Mouse (Mus musculus) spleen, adult 2 months (tissue): ENCODE results near the gene Eefsec. TPM values are rescaled to one million over a fixed set of nuclear protein-coding genes. Genes with fewer than 3 reads are reported as not detected.

ENCODE experiments used
- DNase-seq, 2 experiments: peaks; one replicate each; pipeline versions ENCODE4 v3.0.0 to v3.0.0-alpha.2; 2012 to 2021; ENCODE audit warnings: low spot score in 2 of 2, low read depth in 1 of 2
- H3K27ac ChIP-seq: fragments of 200-500 bp; 2 replicates; pipeline ENCODE4 v1.5.1; 2012; ENCODE audit warnings: low read length, inconsistent platforms; ENCODE audit not compliant: insufficient read depth
- H3K27me3 ChIP-seq: fragments of 200-500 bp; 2 replicates; pipeline ENCODE4 v1.6.1; 2012; ENCODE audit warnings: mild to moderate bottlenecking, moderate library complexity, low read length, inconsistent platforms; ENCODE audit not compliant: control insufficient read depth, insufficient read depth
- H3K36me3 ChIP-seq: fragments of 200-500 bp; 2 replicates; pipeline ENCODE4 v1.6.1; 2012; ENCODE audit warnings: mild to moderate bottlenecking, low read length, inconsistent platforms; ENCODE audit not compliant: control insufficient read depth, insufficient read depth
- H3K4me1 ChIP-seq: fragments of 200-500 bp; 2 replicates; pipeline ENCODE4 v1.6.1; 2011; ENCODE audit warnings: inconsistent platforms; ENCODE audit not compliant: control insufficient read depth, insufficient read depth, insufficient read length
- H3K4me3 ChIP-seq: fragments of 200-500 bp; 2 replicates; pipeline ENCODE4 v1.5.1; 2011; ENCODE audit warnings: mild to moderate bottlenecking, inconsistent platforms; ENCODE audit not compliant: insufficient read depth, insufficient read length; ENCODE audit errors: extremely low read depth
- CTCF ChIP-seq: fragments of 200-500 bp; IDR thresholded peaks from 2 replicates; pipeline ENCODE4 v1.5.1; 2011; ENCODE audit warnings: mild to moderate bottlenecking, inconsistent platforms; ENCODE audit not compliant: insufficient read depth, insufficient read length, insufficient replicate concordance; ENCODE audit errors: extremely low read depth
- POLR2A ChIP-seq: fragments of 200-500 bp; IDR thresholded peaks from 2 replicates; pipeline ENCODE4 v1.6.1; 2011; ENCODE audit warnings: low read depth, low read length, inconsistent platforms
- WGBS: fragments of 180-500 bp; shearing (Covaris S2); methylation state at CpG from one replicate; pipeline ENCODE4 v1.1.7; 2018; 5-methylcytosine and 5-hydroxymethylcytosine counted together
- polyA plus RNA-seq: library from polyadenylated mRNA; depleted of rRNA; stranded (reverse); fragments of >200 nt; gene quantifications from 2 replicates; pipeline ENCODE4 v1.2.3, GENCODE M21; 2012

The Eefsec gene
- polyA plus RNA-seq, 1 experiment, result 18.1 TPM

DNA sequence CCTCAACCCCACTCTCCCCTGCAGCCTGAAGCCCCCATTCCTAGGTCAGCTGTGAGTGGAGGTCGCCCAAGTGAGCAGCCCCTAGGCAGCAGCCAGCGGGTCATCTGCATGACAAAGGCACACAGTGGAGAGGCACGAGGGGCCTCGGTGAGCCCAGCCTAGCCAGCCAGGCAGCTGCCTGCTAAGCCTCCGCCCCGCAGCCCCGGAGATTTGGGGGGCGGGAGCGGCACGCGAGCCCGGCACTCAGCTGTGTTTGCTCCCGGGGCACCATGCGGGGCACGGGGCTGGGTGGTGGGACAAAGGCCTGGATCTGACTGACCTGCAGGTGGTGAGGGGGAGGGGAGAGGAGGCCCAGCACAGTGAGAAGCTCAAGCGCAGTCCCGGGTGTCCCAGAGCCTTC lies 210.4 kb downstream of the Eefsec start:
- no peaks in the 10 kb centered on the region for H3K27me3 ChIP-seq
- no peaks in the 10 kb centered on the region for H3K4me1 ChIP-seq
- H3K27ac ChIP-seq, result no peak overlapping the region
- no peak for TF ChIP-seq CTCF
- TF ChIP-seq POLR2A, result no peak
- H3K4me3 ChIP-seq, result no peak overlapping the region
- no peaks in the 10 kb centered on the region for H3K36me3 ChIP-seq
- DNase-seq, result no peak
- 38% methylated on average over 17 of the region's 17 CpGs for WGBS

DNA sequence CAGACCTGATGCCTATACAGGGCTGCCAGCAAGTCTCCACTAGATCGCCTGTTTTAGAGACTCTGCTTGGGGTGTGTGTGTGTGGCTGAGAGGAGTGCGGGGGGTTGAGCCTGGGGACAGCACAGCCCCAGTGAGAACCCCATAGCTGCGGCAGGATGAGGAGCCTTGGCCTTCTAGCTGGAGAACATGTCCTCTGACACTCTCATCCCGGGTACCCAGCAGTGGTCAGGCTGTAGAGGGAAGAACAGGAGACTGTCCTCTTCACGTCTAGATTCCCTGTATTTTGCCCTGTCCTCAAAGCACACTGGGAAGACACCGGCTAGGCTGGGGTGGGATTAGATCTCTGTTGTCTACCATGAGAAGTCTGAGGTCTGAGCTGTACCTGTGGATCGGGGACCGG lies 210.9 kb downstream of the Eefsec start:
- Histone ChIP-seq H3K4me3 (no peak overlapping the region), H3K4me1 (no peaks in the 10 kb centered on the region), H3K27ac (no peak overlapping the region), H3K27me3 (no peaks in the 10 kb centered on the region), H3K36me3 (no peaks in the 10 kb centered on the region)
- TF ChIP-seq CTCF (no peak), POLR2A (no peak)
- WGBS, result 69% methylated on average over 8 of the region's 8 CpGs
- DNase-seq, result no peak

DNA sequence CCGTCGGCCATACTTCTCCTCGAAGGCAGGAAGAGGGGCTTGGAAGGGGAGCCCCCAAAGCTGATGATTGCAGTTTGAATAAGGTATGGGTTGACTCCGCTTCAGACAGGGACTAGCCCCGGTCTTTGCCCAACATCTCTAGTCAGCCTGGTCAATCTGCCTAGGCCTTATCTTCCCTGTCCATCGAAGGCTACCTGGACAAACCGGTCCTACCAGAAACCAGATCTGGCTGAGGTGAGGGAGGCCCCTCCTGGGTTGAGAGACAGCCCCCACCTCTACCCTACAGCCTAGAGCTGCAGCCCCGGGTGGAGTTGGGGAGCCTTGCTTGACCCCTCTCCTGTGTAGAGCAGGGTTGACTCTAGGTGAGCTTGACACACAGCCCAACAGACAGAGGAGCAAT lies 212.3 kb downstream of the Eefsec start:
- WGBS, result 89% methylated on average over 8 of the region's 8 CpGs
- Histone ChIP-seq H3K4me3 (no peak overlapping the region), H3K36me3 (no peaks in the 10 kb centered on the region), H3K27ac (no peak overlapping the region), H3K4me1 (no peaks in the 10 kb centered on the region), H3K27me3 (no peaks in the 10 kb centered on the region)
- no peak for DNase-seq
- TF ChIP-seq POLR2A (no peak), CTCF (no peak)

DNA sequence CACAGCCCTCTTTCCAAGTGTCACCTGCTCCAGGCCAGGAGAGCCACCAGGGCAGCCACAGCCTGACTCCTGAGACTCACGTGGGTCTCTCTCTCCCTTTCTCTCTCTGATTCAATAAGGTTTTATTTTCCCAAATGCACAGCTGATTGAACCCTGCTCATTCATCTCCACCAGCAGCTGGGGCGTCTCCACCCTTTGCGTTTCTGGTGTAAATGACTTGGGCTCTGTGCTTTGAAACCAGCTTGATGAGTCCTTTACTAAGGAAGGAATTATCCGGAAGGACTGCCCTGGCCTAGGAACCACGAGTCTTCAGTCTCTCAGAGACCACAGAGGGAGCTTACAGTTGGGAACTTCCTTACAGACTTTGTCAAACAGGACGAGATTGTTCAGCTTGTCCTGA lies 214.1 kb downstream of the Eefsec start:
- Histone ChIP-seq H3K27ac (no peak overlapping the region), H3K36me3 (no peaks in the 10 kb centered on the region), H3K4me3 (no peak overlapping the region), H3K4me1 (no peaks in the 10 kb centered on the region), H3K27me3 (no peaks in the 10 kb centered on the region)
- TF ChIP-seq CTCF, result no peak
- TF ChIP-seq POLR2A, result no peak
- no peak for DNase-seq
- WGBS, result 68% methylated on average over 6 of the region's 6 CpGs

DNA sequence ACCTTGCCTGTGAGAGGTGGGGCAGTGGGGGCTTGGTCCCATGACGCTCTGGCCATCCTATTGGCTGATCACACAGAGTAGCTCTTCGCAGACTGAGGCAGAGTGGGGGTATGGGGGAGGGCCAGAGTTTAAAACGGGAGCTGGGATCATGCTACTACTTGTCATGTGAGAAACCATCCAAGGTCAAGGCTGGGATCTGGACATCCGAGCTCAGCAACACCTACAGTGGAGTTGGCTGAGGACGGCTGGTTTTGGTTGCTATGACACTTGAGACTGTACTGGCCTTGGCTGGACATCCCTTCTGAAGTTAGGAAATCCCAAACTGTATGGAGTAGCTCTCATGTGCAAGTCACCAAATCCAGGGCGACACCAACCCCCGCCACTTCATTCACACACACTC lies 214.5 kb downstream of the Eefsec start:
- H3K4me1 ChIP-seq, result no peaks in the 10 kb centered on the region
- no peak overlapping the region for H3K4me3 ChIP-seq
- no peaks in the 10 kb centered on the region for H3K27me3 ChIP-seq
- no peaks in the 10 kb centered on the region for H3K36me3 ChIP-seq
- H3K27ac ChIP-seq, result no peak overlapping the region
- no peak for TF ChIP-seq CTCF
- no peak for TF ChIP-seq POLR2A
- 84% methylated on average over 7 of the region's 7 CpGs for WGBS
- DNase-seq, result no peak

DNA sequence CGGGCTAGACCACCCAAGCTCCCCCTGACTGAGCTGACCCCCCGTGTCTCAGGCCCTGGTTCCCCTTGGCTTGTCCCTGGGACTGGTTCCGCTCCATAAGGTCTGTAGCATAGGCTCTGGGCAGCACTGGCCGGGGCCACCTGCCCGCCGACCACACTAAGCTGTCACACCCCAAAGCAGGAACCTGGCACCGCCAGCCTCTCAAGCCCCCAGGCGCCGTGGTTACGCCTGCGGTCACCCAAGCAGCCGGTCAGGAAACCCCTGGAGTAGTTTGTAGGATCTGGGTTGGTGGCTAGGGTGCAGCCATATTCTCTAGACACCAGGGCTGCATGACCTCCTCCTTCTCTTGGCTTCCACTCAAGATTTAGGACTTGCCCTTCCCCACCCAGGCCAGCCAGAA lies 217.1 kb downstream of the Eefsec start:
- no peak for DNase-seq
- H3K27me3 ChIP-seq, result no peaks in the 10 kb centered on the region
- TF ChIP-seq POLR2A, result no peak
- no peak for TF ChIP-seq CTCF
- H3K4me3 ChIP-seq, result no peak overlapping the region
- WGBS, result 22% methylated on average over 12 of the region's 12 CpGs
- H3K36me3 ChIP-seq, result no peaks in the 10 kb centered on the region
- no peak overlapping the region for H3K27ac ChIP-seq
- H3K4me1 ChIP-seq, result no peaks in the 10 kb centered on the region

DNA sequence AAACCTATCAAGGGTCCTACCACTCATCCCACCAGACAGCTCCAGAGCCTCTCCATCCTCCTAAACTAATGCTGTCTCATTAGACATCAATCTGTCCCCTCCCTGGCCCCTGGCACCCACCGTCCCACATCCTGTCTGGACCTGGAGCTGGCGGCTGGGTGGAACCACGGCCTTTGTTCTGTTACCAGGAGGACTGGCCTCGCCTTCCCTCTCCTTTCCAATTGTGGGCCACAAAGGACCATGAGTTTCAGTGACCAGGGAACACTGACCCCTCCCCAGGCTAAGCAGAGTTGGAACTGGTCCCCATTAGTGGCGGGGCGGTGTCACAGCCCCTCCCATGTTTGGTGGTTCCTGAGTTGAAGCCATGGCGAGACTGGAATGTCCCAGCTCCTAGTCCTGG lies 218.8 kb downstream of the Eefsec start:
- no peak overlapping the region for H3K27ac ChIP-seq
- H3K36me3 ChIP-seq, result no peaks in the 10 kb centered on the region
- TF ChIP-seq CTCF, result no peak
- no peak for TF ChIP-seq POLR2A
- WGBS, result 65% methylated on average over 7 of the region's 7 CpGs
- H3K4me3 ChIP-seq, result no peak overlapping the region
- no peak for DNase-seq
- H3K4me1 ChIP-seq, result no peaks in the 10 kb centered on the region
- no peaks in the 10 kb centered on the region for H3K27me3 ChIP-seq
